Mouse (Mus musculus) kidney, adult 11 months (tissue): ENCODE measurements at regions not wholly inside any gene's neighbourhood (a gene's known extent, or its start where the extent isn't known, plus 50 kb on each side); places are given as distances from the start of the nearest gene placed in this dataset.

Source experiments
- DNase-seq: peaks from one replicate; pipeline ENCODE4 v3.0.0; 2022

DNA sequence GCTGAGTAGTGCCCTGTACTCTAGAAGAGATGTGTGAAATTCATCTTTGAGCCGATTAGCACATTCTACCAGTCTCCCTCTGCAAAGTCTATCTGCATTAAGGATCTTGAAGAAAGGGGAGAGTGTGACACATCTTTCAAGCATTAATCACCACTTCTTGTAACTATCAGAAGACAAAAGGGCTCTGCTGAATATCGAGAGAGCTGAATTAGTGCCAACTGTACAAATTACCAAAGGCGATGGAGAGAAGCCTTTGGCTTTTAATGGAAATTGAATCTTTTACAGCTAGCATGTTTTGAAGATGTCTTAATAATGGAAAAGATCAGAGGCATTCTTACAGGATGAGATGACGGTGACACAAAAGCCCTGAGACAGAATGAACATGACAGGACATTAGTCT, 97.2 kb upstream of the Pam start:
- no peak for DNase-seq

DNA sequence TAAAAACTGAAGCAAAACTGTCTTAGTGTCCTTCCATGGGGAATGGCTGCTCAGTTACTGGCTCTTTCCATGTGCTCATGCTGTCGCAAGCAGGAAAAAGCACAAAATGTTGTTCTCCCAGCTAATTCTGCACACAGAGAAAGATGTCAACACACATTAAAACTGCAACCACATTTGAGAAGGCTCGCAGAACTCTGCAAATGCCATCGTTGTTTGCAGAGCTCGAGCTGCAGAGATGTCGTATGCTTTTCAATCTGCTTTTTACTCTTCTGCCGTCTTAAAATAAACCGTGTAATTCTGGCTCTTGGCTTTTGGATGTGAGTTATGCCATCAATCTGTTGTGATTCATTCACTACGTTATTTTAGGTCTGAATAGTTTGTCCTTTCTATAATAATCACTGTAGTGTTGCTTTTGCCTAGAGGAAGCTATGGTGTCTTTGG, 96.6 kb upstream of the Pam start:
- DNase-seq, result no peak

DNA sequence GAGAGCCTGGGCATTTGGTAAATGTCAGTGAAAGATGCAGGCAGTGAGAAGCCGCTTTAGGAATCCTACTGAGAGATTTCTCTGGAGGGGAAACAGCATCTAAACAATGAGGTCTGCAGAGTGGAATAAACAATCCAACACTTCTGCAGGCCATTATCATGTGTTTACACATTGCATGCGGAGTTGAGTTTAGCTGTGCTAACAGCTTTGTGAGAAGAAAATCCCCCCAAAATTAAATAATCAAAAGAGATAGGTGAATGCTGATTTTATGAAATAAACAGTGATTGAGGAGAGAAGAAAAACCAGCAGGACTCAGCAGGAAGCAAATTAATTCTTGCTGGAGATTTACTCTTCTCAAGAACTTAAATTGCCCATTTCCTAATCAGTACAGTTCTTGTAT, 95.9 kb upstream of the Pam start:
- no peak for DNase-seq

DNA sequence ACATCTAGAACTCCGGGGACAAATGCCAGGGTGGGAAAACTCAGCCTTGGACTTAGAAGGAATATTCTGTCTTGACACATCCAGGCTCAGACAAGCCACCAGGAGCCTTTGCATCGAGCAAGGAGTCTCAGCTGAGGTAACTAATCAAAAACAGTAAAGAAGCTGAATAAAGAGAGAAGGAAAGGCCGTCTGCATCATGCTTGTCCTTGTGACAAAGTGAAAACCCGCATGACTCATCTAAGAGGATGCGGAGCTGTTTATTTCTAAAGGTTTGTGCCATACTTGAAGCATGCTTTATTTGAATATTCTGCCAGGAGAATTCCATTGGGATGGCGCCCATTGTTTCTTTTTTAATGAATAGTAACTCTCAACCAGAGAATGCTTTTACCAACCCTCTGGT, 95.3 kb upstream of the Pam start:
- DNase-seq, result no peak

DNA sequence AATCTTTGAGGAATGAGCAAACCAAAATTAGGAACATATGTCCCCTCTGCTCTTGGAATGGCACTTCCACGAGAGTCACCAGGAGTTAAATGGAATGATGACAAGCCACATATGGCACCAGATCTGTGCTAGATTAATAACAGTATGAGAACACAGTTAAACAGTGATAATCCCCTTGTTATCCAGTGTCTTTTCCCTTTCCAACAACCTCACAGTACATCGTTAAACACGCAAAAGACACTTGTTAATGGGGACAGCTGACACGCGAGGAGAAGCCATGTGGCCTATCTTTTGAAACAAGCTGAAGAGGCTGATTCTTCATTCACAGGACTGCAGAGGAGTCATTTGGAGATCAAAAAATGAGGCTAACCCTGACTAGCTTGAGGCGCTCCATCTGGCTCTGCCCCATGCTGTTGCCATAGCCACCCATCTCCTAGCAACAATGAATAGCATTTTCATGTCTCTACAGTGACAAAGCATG, 94.6 kb upstream of the Pam start:
- no peak for DNase-seq

DNA sequence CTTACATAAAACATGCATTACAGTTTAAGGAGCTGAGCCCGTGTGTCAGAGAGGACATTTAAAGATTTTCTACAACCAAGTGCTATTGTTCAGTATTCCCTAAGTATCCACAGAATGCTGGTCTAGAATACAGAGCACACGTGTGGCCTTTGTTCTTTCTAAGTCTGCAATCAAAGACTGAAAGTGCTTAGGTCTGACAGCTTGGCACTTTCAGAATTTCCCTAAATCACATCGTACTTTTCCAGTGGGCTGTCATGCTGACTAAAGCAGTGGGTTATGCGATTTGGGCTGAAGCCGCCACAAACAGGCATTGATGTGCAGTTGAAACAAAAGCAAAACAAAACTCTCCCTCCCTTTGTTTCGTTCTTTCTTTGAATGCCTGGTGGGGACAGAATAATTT, 84.9 kb upstream of the Pam start:
- DNase-seq, result no peak

DNA sequence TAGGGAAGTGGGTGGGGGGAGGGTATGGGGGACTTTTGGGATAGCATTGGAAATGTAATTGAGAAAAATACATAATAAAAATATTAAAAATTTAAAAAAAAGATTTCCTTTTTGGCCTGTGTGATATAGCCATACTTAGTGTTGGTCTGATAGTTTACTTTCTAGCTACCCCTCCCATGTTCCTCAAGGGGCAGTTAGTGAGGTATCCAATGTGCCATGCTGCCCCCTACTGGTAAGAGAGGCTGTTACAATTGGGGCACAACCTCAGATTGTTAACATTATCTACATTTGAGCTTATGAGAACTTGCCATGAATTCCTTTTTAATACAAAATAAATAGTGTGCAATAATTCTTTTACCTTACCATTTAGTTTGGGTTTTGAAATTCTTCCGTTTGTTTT, 83.6 kb upstream of the Pam start:
- DNase-seq, result peak; percentile 6

DNA sequence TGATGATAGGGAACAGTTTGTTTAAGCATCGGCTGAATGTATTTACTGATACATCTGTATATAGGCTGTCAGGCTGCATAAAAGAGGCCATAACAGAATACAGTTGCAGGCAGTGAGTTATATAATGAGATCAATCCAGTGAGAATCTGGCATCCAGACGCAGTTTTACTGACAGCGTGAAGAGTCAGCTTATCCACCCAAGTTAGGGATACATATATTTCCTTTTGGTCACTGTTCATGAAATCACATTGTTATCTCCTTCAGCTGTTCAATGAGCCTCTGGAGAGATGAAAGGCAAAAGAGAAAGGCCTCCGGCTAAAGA, 79.3 kb upstream of the Pam start:
- no peak for DNase-seq

DNA sequence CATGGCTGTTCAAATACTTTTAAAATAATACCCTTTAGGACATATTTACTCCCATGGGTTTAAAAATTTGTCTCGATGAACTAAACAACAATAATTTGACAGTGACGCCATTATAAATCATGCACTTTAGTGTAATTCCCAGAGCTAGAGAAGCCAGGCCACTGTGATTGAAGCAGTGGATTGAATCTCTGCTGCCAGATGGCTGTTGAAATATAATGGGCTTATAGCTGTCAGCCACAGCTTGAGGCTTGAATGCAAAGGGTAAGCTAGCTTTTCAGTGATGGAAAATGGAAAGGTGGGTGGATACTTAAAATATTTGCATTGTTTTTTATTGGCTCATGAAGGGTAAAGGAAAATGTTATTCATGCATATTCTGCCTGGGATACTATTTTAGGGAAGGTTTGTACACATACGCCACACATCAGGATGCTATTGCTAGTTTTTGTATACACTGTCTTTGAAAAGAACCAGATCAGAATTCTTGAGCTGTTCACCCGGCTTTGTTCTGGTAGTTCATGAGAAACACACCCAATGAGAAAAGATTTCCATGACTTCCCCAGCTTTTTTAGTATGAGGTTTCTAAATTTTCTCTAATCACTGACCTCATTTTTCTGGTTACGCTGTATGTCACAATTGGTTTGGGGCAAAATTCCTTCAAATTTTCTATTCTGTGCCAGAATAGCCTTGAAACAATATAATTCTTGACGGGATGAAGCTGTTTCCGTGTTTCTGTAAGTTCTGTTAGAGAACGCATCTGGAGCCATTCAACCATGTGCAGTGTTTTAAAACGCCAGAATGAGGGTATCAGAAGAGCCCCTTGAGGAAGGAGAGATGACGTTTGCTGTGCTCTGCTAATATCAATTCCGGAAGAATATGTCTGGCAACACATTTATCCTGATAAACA, 78.7 kb upstream of the Pam start:
- no peak for DNase-seq

DNA sequence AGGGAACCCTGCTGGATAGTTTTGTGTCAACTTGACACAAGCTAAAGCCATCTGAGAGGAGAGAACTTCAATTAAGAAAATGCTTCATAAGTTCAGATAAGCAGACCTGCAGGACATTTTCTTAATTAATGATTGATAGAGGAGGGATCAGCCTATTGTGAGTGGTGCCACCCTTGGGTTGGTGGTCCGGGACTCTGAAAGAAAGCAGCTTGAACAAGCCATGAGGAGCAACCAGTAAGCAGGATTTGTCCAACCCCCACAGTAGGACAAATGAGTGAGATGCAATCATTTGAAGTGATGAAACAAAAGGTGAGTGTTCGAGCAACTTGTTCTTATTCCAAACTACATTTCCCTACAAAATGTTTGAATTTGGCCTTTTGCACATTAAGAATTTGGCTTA, 78.0 kb upstream of the Pam start:
- DNase-seq, result no peak

DNA sequence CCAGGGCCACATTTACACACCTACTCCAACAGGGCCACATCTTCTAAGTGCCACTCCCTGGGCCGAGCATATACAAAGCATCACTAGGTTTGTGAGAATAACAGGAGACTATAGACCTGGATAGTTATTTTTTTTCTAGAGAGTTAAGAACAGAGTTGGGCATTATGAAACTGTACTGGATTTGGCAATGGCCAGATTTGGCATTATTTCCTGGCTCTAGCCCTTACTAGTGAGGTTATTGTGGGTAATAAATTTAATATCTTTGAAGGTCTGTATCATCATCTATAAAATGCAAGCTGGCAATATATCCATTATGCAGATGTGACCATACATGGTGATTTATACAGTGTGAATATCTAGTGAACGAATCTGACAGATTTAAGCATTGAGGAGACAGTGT, 75.8 kb upstream of the Pam start:
- no peak for DNase-seq

DNA sequence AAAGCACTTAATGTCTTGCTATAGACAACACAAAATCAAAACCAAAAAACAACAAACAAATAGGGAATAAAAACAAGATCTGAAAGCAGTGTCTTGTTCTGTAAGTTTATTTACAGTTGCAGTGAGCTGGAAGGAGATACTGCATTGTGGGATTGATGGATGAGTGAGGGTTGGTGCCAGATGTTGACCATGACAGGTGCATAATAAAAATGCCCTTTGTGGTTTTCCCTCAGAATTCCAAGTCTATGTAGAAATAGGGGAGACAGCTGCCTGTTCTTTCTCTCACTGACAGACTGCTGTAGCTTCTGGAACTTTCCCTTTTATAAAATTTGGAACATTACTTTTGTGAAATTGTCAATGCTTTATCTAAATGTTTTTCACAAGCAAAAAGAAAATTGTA, 73.9 kb upstream of the Pam start:
- DNase-seq, result no peak

DNA sequence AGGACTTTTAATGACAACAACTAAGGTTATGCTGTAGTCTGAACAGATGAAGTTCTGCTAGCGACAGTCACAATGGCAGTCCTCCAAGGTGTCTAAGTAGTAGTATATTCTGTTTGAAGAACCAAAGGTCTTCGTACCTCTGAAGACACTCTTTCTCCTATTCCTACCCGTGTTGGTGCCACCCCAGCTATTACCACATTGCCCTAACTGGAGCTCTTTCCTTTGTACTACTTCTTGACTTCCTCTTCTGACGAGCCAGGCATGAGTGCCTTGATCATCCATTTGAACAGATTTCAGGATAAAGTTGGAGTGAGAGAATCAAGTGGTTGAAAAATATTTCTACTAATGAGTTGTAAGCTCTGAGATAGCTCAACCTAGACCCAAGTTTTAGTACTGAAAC, 72.4 kb upstream of the Pam start:
- DNase-seq, result no peak

DNA sequence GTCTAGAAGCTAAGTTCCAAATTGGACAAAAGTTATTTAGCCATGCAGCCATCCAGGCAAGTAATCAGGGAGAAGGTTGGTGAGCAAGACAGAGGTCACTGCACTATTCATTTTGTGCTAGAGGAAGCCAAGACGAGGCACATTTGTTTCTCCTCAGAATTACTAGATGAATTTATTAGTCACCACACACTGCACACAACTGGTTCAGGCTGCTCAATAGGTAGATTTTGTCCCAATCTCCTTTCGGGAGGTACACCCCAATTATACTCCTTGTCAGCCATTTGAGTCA, 67.1 kb upstream of the Pam start:
- no peak for DNase-seq

DNA sequence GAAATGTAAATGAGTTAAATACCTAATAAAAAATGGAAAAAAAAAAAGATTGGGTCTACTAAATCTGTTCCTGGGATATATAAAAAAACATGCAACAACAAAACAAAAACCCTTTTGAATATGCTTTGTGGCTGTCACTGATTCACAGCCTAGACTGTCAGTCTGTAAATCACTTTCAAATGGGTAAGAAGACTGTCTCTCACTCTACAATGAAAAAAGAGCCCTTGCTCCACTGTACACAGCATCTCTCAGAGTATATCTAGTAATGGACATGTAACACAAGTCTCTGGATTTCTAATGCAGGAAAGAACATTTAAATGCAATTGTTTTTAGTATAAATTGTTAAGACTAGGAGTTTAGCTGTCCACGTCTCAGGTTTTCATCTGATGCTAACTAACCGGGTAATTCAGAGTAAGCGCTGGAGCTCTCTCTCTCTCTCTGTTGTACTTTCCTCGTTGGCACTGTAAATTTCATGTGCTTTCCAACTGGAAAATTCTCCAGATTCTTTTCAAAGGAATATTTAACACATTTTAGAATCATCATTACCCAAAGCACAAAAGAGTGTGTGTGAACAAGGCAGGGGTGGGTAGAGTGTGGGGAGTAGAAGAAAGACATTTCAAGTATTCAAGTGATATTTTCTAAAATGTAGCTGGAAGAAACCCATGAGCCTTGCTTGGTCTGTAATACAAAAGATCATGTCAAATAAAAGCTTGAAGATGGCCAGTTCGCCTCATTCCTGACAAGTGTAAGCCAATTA, 66.6 kb upstream of the Pam start:
- no peak for DNase-seq

DNA sequence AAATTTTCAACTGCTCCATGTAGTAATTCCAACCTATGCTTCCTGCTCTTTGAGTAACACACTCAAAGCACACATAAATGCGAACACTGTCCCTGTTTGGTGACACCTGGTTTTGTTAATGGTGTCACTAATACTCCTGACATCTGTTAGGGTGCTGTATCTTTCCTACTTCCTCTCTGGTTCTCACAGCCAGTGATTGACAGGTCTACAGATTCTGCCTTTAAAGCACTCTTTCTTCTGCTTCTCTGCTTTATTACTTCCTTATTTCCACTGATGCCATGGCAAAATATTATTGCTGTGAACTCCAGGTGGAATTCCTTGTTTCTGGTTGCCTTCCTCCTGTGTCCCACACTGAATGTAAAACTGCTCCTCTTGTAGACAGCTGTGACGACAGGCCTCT, 63.5 kb upstream of the Pam start:
- no peak for DNase-seq

DNA sequence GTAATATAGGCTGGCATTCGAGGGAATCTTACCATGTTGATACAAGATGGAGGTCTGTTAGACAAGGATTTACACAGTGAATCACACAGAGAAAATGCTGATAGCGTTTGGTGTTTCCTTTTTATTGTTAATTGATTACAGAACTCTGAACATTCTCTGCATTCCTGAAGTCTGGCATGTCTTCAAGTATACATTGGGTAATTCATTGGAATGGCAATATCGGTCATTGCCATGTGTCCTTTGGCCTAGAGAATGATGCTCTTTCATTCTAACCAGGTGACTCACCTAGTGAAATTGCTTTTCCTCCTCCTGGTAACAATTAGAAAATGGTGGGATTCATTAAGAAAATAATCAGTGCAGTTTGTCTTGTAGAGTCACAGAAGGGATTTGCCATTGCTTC, 51.9 kb upstream of the Pam start:
- DNase-seq, result no peak
